Mouse (Mus musculus) cerebellum, adult 11-12 months (tissue): ENCODE data around the gene Chst4.
"Not testable (repeated sequence)": the region's sequence is repeated elsewhere in the genome, so short reads cannot be mapped to it uniquely, and the experiment has no call there.

Experiments
- DNase-seq: peaks from one replicate; pipeline ENCODE4 v3.0.0; 2022

The Chst4 gene

DNA sequence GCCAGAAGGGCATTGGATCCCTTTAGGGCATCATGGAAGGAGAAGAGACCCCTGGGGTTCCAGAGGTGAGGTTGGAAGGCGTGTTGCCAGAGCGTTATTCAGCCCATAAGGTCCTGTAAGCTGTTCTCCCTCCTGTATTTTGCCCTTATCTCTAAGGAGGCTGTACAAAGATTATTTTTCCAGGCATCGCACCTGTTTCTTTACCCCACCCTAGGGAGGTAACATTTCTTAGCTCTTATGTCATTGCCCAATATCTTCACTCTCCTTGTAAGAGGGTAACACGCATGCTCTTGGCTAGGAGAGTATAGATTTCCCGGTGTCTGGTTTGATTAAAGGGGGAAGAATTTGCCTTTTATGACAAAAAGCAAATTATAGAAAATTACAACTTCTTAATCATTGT, at the start of gene Chst4:
Chst4 (minus strand) TSS at position 82 of the 400 bp plus-strand sequence.
- no peak for DNase-seq

- DNase-seq, result peak; percentile 32
Observed at GRCm38 (mm10) chr8:110082416-110083105, 43.0 kb upstream of the Chst4 start.

DNA sequence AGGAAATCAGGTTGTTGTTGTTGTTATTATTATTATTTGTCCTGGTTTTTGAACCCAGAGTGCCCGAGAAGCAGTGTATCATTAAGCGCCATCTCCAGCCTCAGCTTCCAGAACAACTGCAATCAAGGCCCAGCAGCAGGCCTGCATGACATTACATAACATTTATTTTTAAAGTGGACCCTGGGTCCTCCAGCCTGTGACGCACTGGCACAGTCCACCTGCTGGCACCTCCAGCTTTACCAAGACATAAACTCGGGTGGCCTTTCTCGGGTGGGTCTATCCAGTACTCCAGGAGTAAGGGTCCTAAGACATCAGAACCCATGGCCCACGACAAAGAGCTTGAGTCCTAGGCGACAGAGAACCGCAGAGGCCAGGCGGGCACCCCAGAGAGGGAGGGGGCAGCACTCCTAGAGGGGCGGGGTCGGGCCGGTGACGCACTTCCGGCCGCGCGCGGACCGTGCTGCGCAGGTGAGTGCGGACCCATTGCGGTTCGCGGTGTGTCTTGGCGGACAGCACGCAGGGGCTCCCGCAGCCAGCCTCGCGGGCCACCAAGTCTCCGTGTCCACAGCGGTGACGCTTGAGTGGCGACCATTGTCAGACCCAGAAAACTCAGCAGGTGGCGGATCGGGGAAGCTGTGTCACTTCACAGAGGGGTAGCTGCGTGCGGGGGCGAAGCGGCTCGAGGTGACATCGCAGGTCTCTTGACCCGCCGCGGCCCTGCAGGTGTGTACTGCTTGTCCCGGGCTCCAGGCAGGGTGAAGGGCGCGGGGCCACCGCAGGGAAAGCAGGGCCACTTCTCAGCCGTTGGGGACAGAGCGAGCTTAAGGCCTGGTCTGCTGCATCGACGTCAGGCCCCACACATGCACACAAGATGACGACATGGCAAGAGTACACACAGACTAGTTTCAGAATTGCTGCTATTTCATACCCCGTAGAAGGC, 40.0 kb upstream of the Chst4 start, which contains the start of gene Zfp612:
Zfp612 (plus strand) TSS at position 465 of the 940 bp plus-strand sequence.
- DNase-seq, result peak; percentile 87

- no peak for DNase-seq
Observed at GRCm38 (mm10) chr8:110074496-110074895, 35.0 kb upstream of the Chst4 start.

DNA sequence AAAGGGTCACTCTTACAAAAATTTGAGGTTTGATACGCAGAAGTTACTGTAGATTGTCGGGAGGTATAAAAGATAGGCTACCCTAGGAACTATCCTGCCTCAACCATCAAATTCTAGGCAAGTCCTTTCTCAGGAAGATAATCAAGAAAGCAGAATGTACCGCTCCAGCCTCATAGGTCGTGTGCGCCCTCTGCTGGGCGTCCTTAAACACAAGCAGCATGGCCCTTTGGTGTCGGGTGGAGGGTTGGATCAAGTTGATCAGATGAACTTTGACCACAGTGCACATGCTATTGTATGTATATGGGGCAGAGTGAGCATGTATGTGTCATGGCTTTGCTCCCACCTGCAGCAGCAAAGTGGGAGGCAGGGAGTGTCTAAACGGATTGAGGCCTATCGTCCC, 32.1 kb upstream of the Chst4 start:
- peak; percentile 38 for DNase-seq

DNA sequence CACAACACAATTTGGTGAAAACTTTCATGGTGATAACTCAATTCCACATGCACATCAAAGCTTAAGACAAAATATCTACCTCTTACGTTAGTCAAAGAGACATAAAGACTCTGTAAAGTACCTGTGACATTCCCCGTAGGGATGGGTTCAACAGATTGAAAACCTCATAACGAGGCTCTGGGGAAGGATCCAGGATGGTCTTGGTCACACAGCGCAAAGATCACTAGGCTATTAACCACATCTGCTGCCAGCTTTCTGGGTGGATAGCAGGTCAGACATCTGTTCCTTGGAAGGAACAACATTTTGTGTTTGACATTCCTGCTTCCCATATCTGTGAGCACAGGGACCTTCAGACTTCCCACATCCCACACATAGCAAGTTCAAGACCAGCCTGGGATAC, 30.2 kb upstream of the Chst4 start:
- DNase-seq, result no peak

- DNase-seq, result no peak
Observed at GRCm38 (mm10) chr8:110065676-110066075, 26.1 kb upstream of the Chst4 start.

DNA sequence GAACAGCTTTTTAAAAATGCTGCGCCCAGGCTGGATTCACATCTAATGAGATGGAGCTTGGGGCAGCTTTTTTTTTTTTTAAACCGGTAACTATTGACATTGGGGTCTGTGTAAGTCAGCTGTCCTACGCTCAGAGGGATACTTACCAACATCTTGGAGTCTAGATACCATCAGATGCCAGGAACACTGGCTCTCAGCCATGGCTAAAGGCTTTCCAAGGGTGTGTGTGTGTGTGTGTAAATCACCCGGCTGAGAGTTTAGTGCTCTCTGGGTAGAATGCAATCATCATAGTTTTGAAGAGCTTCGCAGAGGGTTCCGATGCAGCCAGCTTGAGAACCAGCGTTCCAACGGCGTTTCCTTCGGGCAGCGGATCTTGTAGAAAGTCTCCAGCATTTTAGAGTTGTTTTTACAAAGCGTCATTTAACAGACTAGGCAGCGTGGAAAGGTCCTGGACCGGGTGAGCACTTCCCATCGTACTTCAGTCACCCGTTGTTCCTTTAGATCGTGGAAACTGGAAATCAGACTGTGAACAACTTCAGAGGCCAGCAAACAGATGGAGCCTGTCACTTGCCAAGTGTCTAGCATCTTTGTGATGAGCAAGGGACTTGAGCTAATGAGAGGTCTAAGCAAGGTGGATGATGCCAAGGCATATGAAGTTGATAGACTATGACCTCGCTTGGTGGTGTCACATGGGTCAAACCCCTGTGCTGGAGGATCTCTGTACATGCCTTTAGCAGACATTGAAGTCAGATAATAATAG, 25.2 kb upstream of the Chst4 start:
- DNase-seq, result no peak

DNA sequence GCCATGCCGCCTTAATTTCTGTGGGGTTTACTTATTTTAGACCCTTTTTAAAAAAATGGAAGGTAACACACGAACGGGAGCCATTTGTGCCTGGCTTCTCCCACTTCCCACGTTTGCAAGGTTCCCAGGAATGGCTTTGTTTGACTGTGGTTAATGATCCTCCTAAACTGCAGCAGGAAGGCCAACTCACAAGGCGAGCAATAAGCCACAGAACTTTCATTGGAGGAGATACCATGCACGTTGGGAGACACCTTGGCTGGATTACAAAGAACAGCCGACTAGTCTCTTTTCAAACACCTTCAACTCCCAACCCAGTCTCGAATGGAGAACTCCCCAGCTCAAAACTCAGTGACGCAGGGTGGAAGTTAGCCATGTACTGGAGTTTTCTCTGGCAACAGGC, 24.6 kb upstream of the Chst4 start:
- DNase-seq, result no peak

DNA sequence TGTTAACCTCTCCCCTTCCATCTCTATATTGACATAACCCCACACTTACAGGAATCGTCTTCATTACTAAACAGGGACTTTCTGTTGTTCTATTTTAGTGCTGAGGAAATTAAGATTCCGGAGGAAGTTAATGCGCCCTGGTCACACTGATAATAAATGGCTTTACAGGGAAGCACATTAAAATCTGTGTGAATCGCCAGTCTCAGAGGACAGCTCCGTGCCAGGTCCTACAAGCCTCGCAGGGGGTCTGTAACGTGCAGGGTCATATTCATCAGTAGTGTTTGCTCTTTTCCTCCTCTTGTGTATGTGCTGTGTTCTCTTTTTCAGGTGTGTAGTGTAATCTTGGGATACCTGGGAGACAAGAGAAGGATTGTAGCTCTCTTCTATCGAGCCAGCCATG, 18.7 kb upstream of the Chst4 start:
- no peak for DNase-seq

GRCm38 (mm10) chr8:110051208-110051607, 11.7 kb upstream of the Chst4 start:
- no peak for DNase-seq

DNA sequence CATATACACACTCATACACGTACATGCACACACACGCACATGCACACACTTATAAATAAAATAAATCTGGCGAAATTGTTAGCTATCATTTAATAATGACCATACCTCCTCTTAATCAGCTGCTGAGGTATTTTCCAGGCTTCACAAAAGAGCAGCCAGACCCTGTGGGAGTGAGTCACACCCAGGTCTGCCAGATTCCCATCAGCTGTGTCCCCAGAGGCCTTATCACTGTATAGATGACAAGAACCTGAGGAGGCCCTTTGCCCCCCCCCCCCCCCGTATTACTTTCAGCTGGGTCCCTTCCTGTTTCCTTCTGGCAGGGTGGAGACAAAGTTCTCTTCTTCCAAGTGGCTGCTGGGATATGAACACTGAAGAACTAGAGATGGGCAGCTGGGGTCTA, 969 bp upstream of the Chst4 start:
- no peak for DNase-seq

DNA sequence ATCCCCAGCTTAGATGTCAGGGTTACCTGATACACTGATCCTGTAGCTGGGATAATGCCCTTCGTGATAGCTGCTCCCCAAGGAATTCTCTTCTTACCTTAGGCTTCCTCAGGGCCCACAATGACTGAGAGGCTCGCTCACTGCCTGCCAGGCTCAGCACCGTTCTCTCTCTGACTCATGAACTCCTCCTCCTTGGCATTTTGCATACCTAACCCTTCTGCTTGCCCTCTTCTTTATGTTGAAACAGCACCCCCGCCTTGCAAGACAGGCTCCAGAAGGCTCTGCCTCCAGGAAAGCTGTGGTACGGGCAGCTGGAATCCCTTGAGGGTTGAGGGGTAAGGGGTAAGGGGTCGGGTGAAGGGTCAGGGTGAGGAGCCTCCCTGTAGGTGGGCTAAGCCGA, 324 bp downstream of the Chst4 start:
- DNase-seq, result no peak

DNA sequence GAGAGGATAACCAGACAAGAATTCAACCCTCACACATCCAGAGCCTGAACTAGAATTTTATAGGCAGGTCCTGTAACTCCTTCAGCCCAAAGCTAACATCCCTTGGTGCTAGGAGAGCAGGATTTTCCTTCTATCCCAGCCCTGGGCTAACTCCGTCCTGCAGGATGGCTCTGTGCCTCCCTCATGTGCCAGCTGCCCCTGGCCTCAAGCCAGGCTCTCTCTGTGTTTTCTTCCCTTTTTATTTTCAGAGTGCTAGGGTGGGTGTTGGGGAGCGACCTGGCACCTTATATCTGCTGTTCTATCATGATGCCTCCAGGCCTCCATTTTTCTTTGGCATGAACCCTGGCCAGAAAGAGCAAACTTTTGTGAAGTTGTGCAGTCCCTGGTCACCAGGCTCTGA, 3.4 kb downstream of the Chst4 start:
- DNase-seq, result no peak

DNA sequence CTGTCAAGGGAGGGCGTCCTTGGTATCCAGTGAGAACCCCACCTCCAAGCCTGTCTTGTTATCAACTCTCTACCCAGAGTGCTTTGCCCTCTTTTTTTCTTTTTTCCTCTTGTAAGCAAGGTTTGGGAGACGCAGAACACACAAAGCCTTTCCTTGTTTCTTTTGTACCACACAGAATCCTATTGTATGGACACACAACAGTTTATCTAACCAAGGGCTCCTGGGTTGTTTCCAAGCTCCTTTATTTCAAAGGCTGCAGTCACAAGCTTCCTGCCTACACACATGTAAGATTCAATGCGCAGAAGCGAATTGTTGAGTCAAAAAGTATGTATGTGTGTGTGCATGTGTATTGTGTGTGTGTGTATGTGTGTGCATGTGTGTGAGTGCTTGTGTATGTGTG, 5.2 kb downstream of the Chst4 start:
- no peak for DNase-seq

DNA sequence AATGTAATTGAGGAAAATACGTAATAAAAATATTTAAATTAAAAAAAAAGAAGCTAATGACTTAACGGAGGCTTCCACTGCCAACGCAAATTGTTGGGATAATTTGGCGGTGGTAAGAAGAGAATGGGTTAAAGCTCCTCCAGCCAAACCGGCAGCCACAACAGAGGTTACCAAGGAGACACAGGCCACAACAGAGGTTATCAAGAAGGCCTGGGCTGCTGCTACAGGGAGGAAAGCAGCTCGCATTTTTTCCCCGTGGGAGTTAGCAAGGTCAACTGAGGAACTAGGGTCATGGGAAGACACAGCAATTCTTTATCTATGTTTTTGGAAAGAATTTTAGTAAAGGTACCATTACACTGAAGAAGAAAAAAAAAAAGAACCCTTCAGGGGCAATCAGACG, 5.8 kb downstream of the Chst4 start:
- not testable (repeated sequence) for DNase-seq

- no peak for DNase-seq
Observed at GRCm38 (mm10) chr8:110022768-110023344, 16.7 kb downstream of the Chst4 start.

GRCm38 (mm10) chr8:110022081-110022480, 17.5 kb downstream of the Chst4 start:
- no peak for DNase-seq

GRCm38 (mm10) chr8:110010868-110011267, 28.7 kb downstream of the Chst4 start:
- DNase-seq, result peak; percentile 6

GRCm38 (mm10) chr8:110008995-110009446, 30.5 kb downstream of the Chst4 start:
- no peak for DNase-seq

- DNase-seq, result no peak
Observed at GRCm38 (mm10) chr8:110008228-110008994, 31.1 kb downstream of the Chst4 start.
